Mouse (Mus musculus) layer of hippocampus, adult 2 months (tissue): ENCODE data around the gene Fli1. TPM values are rescaled to one million over a fixed set of nuclear protein-coding genes. Genes with fewer than 3 reads are reported as not detected.

ENCODE experiments used
- DNase-seq, 2 experiments: peaks; one replicate each; pipeline ENCODE4 v3.0.0; 2022; ENCODE audit warnings: low spot score in 2 of 2
- H3K27ac ChIP-seq: fragments of 200-600 bp; 2 replicates; pipeline ENCODE4 v1.8.1; 2022
- H3K4me3 ChIP-seq: fragments of 200-600 bp; 2 replicates; pipeline ENCODE4 v1.8.1; 2022; ENCODE audit warnings: mild to moderate bottlenecking
- CTCF ChIP-seq: fragments of 200-600 bp; conservative IDR thresholded peaks from 2 replicates; pipeline ENCODE4 v1.8.1; 2022; ENCODE audit warnings: antibody characterized with exemption, mild to moderate bottlenecking, moderate library complexity
- total RNA-seq, 2 experiments: library from RNA; stranded (reverse); gene quantifications; 2 replicates each; pipeline ENCODE4 v1.2.3; 2021

Fli1 gene
- total RNA-seq, 2 experiments from 2014 or later: 4.0 to 4.3 TPM

- H3K27ac ChIP-seq: peak overlapping the region; percentile 11; the same call in 1 of the 2 replicates
- H3K4me3 ChIP-seq: peak overlapping the region; percentile 45
Observed at GRCm38 (mm10) chr9:32543040-32543581, 450 bp upstream of the Fli1 start.

GRCm38 (mm10) chr9:32541223-32541901, 1.3 kb downstream of the Fli1 start:
- TF ChIP-seq CTCF: no peak
- H3K27ac ChIP-seq: peak overlapping the region; percentile 88
- DNase-seq: no peak
- peak overlapping the region; percentile 58 for H3K4me3 ChIP-seq

More at GRCm38 (mm10) chr9:32543040-32543581, 450 bp upstream of the Fli1 start:
- no peak for TF ChIP-seq CTCF
- DNase-seq: no peak

GRCm38 (mm10) chr9:32540406-32541222, 2.0 kb downstream of the Fli1 start:
- DNase-seq: peak in 1 of 2 experiments; percentile 12
- Histone ChIP-seq H3K27ac (peak overlapping the region; percentile 88), H3K4me3 (peak overlapping the region; percentile 58)
- TF ChIP-seq CTCF: no peak

- Histone ChIP-seq H3K27ac (peak overlapping the region; percentile 88), H3K4me3 (peak overlapping the region; percentile 58)
- no peak for TF ChIP-seq CTCF
- no peak for DNase-seq
Observed at GRCm38 (mm10) chr9:32540061-32540405, 2.6 kb downstream of the Fli1 start.

- H3K27ac ChIP-seq: no peak overlapping the region
- no peak for TF ChIP-seq CTCF
- no peak overlapping the region for H3K4me3 ChIP-seq
- no peak for DNase-seq
Observed at GRCm38 (mm10) chr9:32539321-32539761, 3.3 kb downstream of the Fli1 start.

GRCm38 (mm10) chr9:32538124-32538523, 4.5 kb downstream of the Fli1 start:
- H3K4me3 ChIP-seq: no peak overlapping the region
- DNase-seq: no peak
- no peak for TF ChIP-seq CTCF
- no peak overlapping the region for H3K27ac ChIP-seq

GRCm38 (mm10) chr9:32537706-32538105, 5.0 kb downstream of the Fli1 start:
- no peak overlapping the region for H3K4me3 ChIP-seq
- DNase-seq: no peak
- TF ChIP-seq CTCF: no peak
- H3K27ac ChIP-seq: no peak overlapping the region

GRCm38 (mm10) chr9:32535201-32535955, 7.3 kb downstream of the Fli1 start:
- TF ChIP-seq CTCF: no peak
- no peak overlapping the region for H3K4me3 ChIP-seq
- H3K27ac ChIP-seq: no peak overlapping the region
- no peak for DNase-seq

- no peak for DNase-seq
- Histone ChIP-seq H3K4me3 (no peak overlapping the region), H3K27ac (no peak overlapping the region)
- no peak for TF ChIP-seq CTCF
Observed at GRCm38 (mm10) chr9:32534025-32534615, 8.5 kb downstream of the Fli1 start.

GRCm38 (mm10) chr9:32531588-32531987, 11.1 kb downstream of the Fli1 start:
- Histone ChIP-seq H3K27ac (no peak overlapping the region), H3K4me3 (no peak overlapping the region)
- DNase-seq: no peak
- no peak for TF ChIP-seq CTCF

- TF ChIP-seq CTCF: no peak
- no peak for DNase-seq
- H3K27ac ChIP-seq: no peak overlapping the region
- H3K4me3 ChIP-seq: no peak overlapping the region
Observed at GRCm38 (mm10) chr9:32530975-32531374, 11.7 kb downstream of the Fli1 start.

GRCm38 (mm10) chr9:32530188-32530587, 12.5 kb downstream of the Fli1 start:
- no peak overlapping the region for H3K27ac ChIP-seq
- H3K4me3 ChIP-seq: no peak overlapping the region
- DNase-seq: no peak
- no peak for TF ChIP-seq CTCF
